Mouse (Mus musculus) Patski (cell line): ENCODE results near the gene Nrl. TPM values are rescaled to one million over a fixed set of nuclear protein-coding genes. Genes with fewer than 3 reads are reported as not detected.

ENCODE experiments used
- ATAC-seq: fragments of 100-300 bp; one replicate; pipeline ENCODE4 v1.8.0; 2021
- CTCF ChIA-PET: fragments of 350-600 bp; sonication (Branson Sonifier 250); formaldehyde crosslinking; loops from one replicate; lab custom pipeline; 2022; ENCODE audit warnings: inconsistent platforms; lab: Charles Lee
- POLR2A ChIA-PET: fragments of 350-600 bp; sonication (Branson Sonifier 250); formaldehyde crosslinking; loops from one replicate; lab custom pipeline; 2022; ENCODE audit warnings: antibody characterized with exemption, inconsistent platforms; lab: Charles Lee
- DNase-seq: peaks from one replicate; pipeline ENCODE4 v3.0.0-alpha.2; 2011; ENCODE audit warnings: low read depth, low spot score
- H3K27me3 ChIP-seq: fragments of 371-371 bp; one replicate; pipeline ENCODE4 v1.5.1; 2021
- CTCF ChIP-seq: fragments of 100-300 bp; IDR thresholded peaks from one replicate; pipeline ENCODE4 v1.5.1; 2021
- in situ Hi-C: fragments of 300-500 bp; cut with MboI; formaldehyde crosslinking; loops from 3 replicates; pipeline ENCODE4 v1.11.1; 2018; ENCODE audit warnings: low pct_unique_long_range_greater_than_20kb, mixed read lengths
- polyA plus RNA-seq: library from polyadenylated mRNA; unstranded; gene quantifications from one replicate; pipeline ENCODE4 v1.2.3, GENCODE M21; 2021

The Nrl gene
- polyA plus RNA-seq, 1 experiment from 2014 or later: not detected

DNA sequence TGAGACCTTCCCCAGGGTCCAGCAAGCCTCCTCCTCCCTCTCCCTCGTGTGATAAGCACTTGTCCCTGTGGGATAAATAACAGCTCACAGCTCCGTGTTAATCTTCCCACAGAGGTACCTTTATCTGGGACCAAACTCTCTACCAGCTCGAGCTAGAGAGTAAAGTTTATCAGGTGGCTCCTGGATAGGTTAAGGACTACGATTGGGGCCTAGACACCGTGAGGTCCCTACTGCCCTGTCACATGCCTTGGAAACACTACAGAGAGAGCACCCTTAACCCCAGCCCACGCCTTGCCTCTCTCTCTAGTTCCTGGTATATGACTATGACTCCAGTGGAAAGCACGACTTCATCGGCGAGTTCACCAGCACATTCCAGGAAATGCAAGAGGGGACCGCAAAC is 10.9 kb downstream of the Nrl start:
- CTCF ChIA-PET: no interaction called here
- no peak for TF ChIP-seq CTCF
- ATAC-seq: no peak

DNA sequence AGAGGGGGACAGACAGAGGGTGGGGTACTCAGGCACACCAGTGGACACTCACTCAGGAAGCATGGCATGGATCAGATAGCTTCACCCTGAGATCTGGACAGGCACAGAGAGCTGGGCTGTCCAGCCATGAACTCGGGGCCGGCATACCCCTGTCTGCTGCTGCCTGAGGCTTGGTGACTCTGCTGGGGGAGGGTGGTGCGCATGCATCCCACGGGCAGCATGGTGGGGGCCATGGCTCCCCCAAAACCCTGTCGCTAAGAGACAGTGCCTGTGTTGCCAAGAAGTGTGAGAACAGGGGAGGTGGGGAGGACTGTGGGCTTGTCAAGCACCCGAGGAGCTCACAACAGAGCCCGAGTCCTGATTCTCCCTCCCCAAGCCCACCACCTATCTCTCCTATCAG is 13.7 kb downstream of the Nrl start:
- in situ Hi-C loops: no loop called here
- CTCF ChIA-PET: no interaction called here
- POLR2A ChIA-PET: no interaction called here
- ATAC-seq (peak; percentile 12), DNase-seq (no peak)
- H3K27me3 ChIP-seq: peaks cover 81% of the 10 kb centered on the region
- TF ChIP-seq CTCF: no peak

More for the DNA sequence above, 10.9 kb downstream of the Nrl start:
- peaks cover 82% of the 10 kb centered on the region for H3K27me3 ChIP-seq
- DNase-seq: no peak
- POLR2A ChIA-PET: no interaction called here
- in situ Hi-C loops: no loop called here

DNA sequence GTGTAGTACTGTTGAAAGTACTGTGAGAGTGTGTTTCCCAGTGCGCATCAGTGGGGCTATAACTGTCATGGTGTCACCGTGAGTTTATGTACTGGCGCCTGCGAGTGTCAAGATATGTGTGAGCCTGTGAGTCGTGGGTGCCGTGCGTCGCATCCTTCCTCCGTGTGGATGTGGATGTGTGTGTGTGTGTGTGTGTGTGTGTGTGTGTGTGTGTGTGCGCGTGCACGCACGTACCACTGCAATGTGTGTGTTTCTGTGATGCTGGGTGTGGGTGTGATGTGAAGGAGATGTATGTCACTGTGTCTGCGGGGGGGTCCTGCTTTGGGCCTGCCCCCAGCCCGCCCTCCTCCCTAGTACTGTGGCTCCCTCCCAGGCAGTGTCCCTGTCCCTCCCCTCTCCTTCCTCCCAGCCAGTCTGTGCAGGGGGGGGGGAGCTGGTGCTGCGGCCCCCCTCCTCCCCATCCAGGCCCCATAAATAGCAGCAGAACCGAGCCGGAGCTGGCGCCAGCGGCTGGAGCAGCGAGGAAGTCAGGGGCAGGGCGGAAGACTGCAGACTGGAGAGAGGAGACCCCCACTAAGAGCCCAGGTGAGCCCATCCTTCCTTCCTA is 14.6 kb downstream of the Nrl start, which contains the start of gene Cpne6:
Gene Cpne6 (plus strand): TSS at position 321 of the 607 bp plus-strand sequence.
- ATAC-seq: no peak

DNA sequence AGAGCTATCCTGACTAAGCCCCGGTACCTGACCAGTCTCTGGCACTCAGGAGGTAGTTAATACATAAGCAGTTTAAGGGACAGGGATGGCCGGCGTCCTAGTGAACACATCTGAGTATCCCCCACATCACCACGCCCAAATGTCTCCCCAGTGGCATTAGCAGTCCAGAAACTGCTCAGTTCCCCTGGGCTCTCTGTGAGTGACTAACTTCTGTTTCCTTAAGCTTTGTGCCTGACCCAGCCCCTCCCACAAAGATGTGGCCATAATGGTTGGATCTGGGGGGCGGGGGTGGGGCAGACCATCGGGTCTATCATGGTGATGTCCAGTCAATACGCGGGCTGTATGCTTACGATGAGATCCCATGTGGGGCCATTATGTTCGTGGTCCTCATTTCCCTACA is 15.2 kb downstream of the Nrl start:
- H3K27me3 ChIP-seq: peaks cover 74% of the 10 kb centered on the region
- POLR2A ChIA-PET: no interaction called here
- in situ Hi-C loops: no loop called here
- DNase-seq (no peak), ATAC-seq (no peak)
- no peak for TF ChIP-seq CTCF
- CTCF ChIA-PET: no interaction called here

More for the DNA sequence above, 14.6 kb downstream of the Nrl start, which contains the start of gene Cpne6:
- ChIA-PET CTCF (no interaction called here), POLR2A (no interaction called here)
- in situ Hi-C loops: no loop called here
- DNase-seq: no peak
- no peak for TF ChIP-seq CTCF
- peaks cover 72% of the 10 kb centered on the region for H3K27me3 ChIP-seq

DNA sequence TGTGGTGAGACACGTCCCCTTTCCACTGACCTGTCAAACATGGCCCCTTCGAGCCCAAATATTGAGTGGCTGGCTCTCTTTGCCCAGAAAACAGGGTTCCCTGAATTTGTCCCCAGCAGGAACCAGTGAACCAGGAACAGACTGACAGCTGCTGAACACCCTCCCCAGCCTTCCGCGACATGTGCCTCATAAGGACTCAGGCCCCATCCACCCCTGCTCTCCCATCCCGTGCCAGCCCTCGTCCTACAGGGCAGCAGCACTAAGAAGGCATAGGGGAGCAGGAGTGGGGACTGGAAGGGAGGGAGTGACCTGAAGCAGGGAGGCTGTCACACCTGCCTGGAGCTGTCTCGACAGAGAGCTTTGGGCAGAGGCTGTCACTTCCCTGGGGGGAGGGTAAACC is 17.0 kb downstream of the Nrl start:
- in situ Hi-C loops: no loop called here
- ChIA-PET CTCF (interaction anchor here (1.4 to 1.7 kb wide), 2 partner anchors 17 to 28 kb away, joined by 3 to 4 read pairs; partner anchors contain the start of gene Carmil3), POLR2A (no interaction called here)
- TF ChIP-seq CTCF: no peak
- H3K27me3 ChIP-seq: peaks cover 68% of the 10 kb centered on the region
- DNase-seq (no peak), ATAC-seq (no peak)

DNA sequence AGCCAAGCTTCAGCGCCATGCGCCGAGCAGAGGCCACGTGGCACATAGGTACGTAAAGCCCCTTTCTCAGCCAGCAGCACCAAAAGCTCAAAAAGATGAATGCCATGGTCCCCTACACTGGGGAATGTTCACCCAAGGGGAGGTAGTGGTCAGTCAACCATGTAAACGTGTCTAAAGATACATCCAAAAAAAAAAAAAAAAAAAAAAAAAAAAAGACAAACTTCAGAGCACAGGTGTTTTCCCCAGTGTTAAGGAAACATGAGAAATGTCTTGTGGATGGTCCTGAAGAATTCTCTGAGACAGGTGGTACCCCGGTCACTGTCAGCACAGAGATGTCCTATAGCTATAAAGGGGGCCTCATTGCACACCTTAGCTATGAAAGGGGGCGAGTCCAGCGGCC is 19.2 kb downstream of the Nrl start:
- CTCF ChIA-PET: interaction anchor here (0.6 kb wide), 1 partner anchor 511 kb away, joined by 3 read pairs; no protein-coding TSS in a partner anchor
- peaks cover 51% of the 10 kb centered on the region for H3K27me3 ChIP-seq
- no peak for TF ChIP-seq CTCF
- in situ Hi-C loops: no loop called here
- POLR2A ChIA-PET: no interaction called here
- DNase-seq: no peak
- no peak for ATAC-seq

DNA sequence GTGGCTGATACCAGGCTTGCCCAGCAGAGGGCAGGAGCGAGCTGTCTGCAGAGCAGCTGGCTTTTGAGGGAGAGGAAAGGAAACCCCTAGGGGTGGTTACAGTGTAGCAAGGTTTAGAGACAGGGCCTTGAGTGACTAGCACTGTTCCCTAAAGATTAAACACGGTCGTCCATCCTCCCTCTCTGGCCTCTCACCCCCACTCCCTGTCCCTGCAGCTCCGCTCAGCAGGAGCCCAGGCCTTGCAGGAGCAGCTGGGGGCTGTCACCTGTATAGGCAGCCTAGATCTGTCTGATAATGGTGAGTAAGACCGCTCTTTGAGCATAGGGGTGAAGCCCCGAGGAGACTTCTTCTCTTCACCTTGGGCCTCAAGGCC is 27.3 kb downstream of the Nrl start:
- DNase-seq: peak; percentile 27
- POLR2A ChIA-PET: interaction anchor here (0.9 to 1.1 kb wide), 2 partner anchors 47 to 63 kb away, joined by 4 to 5 read pairs; partner anchors contain the start of genes A730061H03Rik and Dcaf11
- H3K27me3 ChIP-seq: peaks cover 3% of the 10 kb centered on the region
- CTCF ChIA-PET: interaction anchor here (0.9 to 2.4 kb wide), 10 partner anchors 27 to 376 kb away, joined by 3 to 30 read pairs (median 4); partner anchors contain the start of genes Fitm1, Nrl and Pck2
- peak; percentile 52 for ATAC-seq
- no peak for TF ChIP-seq CTCF
- in situ Hi-C loops: loop anchor here (10.0 kb wide), 2 partner anchors 57 to 117 kb away; partner anchors contain the start of gene Rec8

DNA sequence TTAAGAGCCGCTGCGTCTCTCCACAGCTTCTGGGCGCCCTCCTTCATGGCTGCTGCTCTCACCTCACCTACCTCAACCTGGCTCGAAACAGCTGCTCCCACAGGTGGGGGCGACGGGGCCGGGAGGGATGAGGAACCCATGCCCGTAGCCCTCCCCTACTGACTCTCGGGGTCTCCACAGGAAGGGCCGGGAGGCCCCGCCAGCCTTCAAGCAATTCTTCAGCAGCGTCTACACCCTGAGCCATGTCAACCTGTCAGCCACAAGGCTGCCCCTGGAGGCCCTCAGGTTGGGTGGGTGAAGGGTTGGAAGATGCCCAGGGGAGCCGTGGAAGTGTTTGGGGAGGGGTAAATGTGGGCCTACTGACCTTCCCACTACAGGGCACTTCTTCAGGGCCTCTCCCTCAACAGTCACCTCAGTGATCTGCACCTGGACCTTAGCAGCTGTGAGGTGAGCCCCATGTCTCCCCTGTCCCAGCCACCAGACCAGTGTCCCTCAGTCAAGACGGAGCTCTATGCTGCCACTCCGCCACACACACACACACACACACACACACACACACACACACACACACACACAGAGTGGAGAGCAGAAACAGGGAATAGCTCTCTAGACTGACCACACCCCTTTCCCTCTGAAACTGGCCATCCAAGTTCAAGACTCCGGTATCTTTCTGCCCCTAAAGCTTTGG is 27.9 kb downstream of the Nrl start:
- CTCF ChIA-PET: interaction anchor here (0.9 to 2.4 kb wide), 10 partner anchors 28 to 375 kb away, joined by 3 to 30 read pairs (median 4); partner anchors contain the start of genes Fitm1, Nrl and Pck2
- no peak for DNase-seq
- in situ Hi-C loops: loop anchor here (10.0 kb wide), 2 partner anchors 58 to 118 kb away; partner anchors contain the start of gene Rec8

DNA sequence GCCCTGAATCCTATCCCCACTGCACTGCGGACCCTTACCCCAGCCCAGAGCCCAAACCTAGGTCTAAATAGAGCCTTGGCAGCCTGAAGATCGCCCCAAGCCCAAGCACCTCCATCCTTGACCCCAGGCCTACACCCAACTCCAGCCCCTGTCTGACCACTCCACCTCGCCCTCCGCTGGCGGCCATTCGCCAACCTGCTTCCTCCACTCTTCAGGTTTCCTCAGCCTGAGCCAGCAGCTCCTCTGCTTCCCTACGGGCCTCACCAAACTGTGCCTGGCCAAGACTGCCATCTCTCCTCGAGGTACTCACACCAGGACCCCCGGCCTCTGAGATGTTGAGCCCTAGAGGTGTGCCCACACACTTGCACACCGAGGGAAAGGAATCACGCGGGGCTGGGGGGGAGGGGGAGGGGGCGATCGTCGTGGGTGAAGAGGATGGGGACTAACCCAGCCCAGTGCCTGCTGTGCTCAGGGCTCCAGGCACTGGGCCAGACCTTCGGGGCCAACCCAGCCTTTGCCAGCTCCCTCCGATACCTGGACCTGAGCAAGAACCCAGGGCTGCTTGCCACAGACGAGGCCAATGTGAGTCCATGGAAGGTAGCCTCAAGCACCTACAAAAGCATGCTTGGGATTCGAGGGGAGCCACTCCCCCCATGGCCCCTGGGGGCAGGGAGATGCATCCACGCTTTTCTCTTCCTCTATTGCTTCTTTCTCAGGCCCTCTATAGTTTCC is 29.1 kb downstream of the Nrl start:
- ChIA-PET POLR2A (no interaction called here), CTCF (interaction anchor here (1.1 kb wide), 1 partner anchor 17 kb away, joined by 4 read pairs; the partner anchor contains the start of gene Dhrs4)
- no peak for ATAC-seq
- no peak for DNase-seq
- no peaks in the 10 kb centered on the region for H3K27me3 ChIP-seq
- in situ Hi-C loops: loop anchor here (10.0 kb wide), 2 partner anchors 59 to 119 kb away; partner anchors contain the start of gene Rec8
- TF ChIP-seq CTCF: no peak

More for the DNA sequence above, 27.9 kb downstream of the Nrl start:
- ATAC-seq: no peak
- POLR2A ChIA-PET: interaction anchor here (0.9 to 1.1 kb wide), 2 partner anchors 48 to 63 kb away, joined by 4 to 5 read pairs; partner anchors contain the start of genes A730061H03Rik and Dcaf11
- H3K27me3 ChIP-seq: no peaks in the 10 kb centered on the region
- TF ChIP-seq CTCF: no peak

DNA sequence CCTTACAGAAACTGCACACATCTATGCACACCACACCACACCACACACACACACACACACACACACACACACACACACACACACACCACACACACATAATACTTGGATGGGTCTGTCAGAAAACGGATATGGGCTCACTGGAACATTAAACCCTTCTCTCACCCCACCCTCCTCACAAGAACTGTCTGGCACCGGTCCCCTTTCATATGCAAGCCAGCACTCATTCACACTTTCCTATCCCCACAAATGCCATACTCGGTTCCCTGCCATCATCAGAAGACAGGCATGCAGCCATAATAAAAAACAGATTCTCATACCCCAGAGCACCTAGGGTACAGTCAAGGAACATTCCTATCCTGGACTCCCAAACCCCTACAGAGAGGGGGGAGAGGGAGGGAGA is 32.7 kb downstream of the Nrl start:
- ChIA-PET POLR2A (no interaction called here), CTCF (interaction anchor here (1.3 to 2.3 kb wide), 2 partner anchors 13 to 62 kb away, joined by 4 to 15 read pairs; partner anchors contain the start of gene Dhrs4)
- no peak for DNase-seq
- no peaks in the 10 kb centered on the region for H3K27me3 ChIP-seq
- in situ Hi-C loops: loop anchor here (10.0 kb wide), 2 partner anchors 63 to 123 kb away; partner anchors contain the start of gene Rec8
- TF ChIP-seq CTCF: no peak
- ATAC-seq: no peak
